Mouse (Mus musculus) stomach, embryonic 14.5 days (tissue): ENCODE measurements around the gene Rad51b. TPM values are rescaled to one million over a fixed set of nuclear protein-coding genes. Genes with fewer than 3 reads are reported as not detected.

ENCODE experiments used
- ATAC-seq: fragments of 200-750 bp; cut with Nextera tagmentation; 2 replicates; pipeline ENCODE4 v1.8.0; 2017; ENCODE audit warnings: low read depth, moderate TSS enrichment; ENCODE audit not compliant: insufficient number of reproducible peaks, insufficient read depth, low FRiP score
- H3K27ac ChIP-seq: fragments of 300-500 bp; sonication (generic); 2 replicates; pipeline ENCODE4 v1.5.1; 2014; ENCODE audit warnings: mild to moderate bottlenecking, low read length, moderate library complexity, mixed read lengths
- H3K27me3 ChIP-seq: fragments of 300-500 bp; sonication (generic); 2 replicates; pipeline ENCODE4 v1.6.1; 2014; ENCODE audit warnings: low read length, control low read depth, mixed read lengths; ENCODE audit not compliant: control insufficient read depth, insufficient read depth
- H3K36me3 ChIP-seq: fragments of 300-500 bp; sonication (generic); 2 replicates; pipeline ENCODE4 v1.6.1; 2014; ENCODE audit warnings: mild to moderate bottlenecking, control low read depth, low read length, moderate library complexity, mixed read lengths; ENCODE audit not compliant: control insufficient read depth, insufficient read depth
- H3K4me1 ChIP-seq: fragments of 300-500 bp; sonication (generic); 2 replicates; pipeline ENCODE4 v1.6.1; 2014; ENCODE audit warnings: low read length, control low read depth, mixed read lengths; ENCODE audit not compliant: control insufficient read depth, insufficient read depth
- H3K4me2 ChIP-seq: fragments of 300-500 bp; sonication (generic); replicated peaks from 2 replicates; pipeline ENCODE4 v1.6.1; 2014; ENCODE audit warnings: low read depth, low read length, control low read depth
- H3K4me3 ChIP-seq: fragments of 300-500 bp; sonication (generic); 2 replicates; pipeline ENCODE4 v1.5.1; 2014; ENCODE audit warnings: low read depth, low read length, control low read depth
- H3K9ac ChIP-seq: fragments of 300-500 bp; sonication (generic); replicated peaks from 2 replicates; pipeline ENCODE4 v1.6.1; 2014; ENCODE audit warnings: low read depth, mild to moderate bottlenecking, control low read depth, low read length, moderate library complexity, mixed read lengths
- H3K9me3 ChIP-seq: fragments of 300-500 bp; sonication (generic); 2 replicates; pipeline ENCODE4 v1.6.1; 2016; ENCODE audit warnings: low read depth, low read length, control low read depth; ENCODE audit not compliant: control insufficient read depth
- WGBS: fragments of 180-500 bp; shearing (Covaris S2); extraction: QIAGEN DNeasy Blood & Tissue Kit; methylation state at CpG from one replicate; pipeline ENCODE4 v1.1.7; 2014; 5-methylcytosine and 5-hydroxymethylcytosine counted together
- polyA plus RNA-seq: library from polyadenylated mRNA; unstranded; fragments of >200 nt; fragmentation: Nextera tagmentation; extraction: Ambion mirVana; gene quantifications from 2 replicates; pipeline ENCODE4 v1.2.1, GENCODE M21; 2014

The Rad51b gene
- polyA plus RNA-seq, 1 experiment from 2014 or later = 8.4 TPM

DNA sequence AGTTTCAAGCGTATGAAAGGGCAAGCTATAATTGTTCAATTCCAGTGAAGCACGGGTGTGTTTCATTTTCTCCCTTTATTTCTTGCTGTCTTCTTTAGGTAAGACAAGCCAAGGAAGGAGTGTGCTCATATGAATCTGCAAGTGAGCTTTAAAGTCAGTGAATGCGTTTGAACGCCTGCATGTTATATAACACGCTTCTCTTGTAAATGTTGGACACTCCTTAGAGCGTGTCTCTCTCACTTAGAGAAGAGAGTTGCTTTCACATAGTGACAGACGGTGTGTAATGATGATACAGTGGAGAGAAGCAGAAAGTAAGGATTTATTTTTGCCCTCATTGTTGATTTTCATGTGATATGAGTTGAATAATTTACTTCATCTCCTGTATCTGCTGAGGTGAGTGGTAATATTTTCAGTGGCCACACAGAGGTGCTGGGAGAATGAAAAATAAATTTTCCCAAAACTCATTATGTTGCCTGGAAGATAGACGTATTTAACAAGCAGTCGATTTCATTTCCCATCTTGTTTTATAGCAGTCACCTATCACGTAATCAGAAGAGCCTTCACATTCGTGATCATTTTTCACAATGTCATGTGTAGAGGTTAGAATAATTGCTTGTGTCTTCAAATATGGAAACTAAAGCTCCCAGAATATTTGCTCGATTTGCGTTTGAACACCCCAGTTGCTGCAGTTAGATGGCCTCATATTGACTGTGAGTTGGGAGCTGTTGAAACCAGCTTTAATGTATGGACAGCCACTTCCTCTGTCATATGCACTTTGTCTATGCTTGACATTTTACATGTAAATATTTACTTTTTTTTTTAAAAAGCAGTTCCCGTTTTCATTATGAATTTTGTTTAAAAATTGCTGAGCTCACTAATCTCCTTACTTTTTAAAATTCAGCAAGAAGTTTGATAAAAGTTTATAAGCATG, 228.1 kb downstream of the Rad51b start:
- no peak overlapping the region for H3K4me2 ChIP-seq
- ATAC-seq = peak; percentile 62; the same call in 1 of the 2 replicates
- no peak overlapping the region for H3K4me3 ChIP-seq
- H3K27ac ChIP-seq = peak overlapping the region; percentile 73
- H3K9me3 ChIP-seq = no peaks in the 10 kb centered on the region; the same call in 1 of the 2 replicates
- H3K9ac ChIP-seq = no peak overlapping the region
- no peaks in the 10 kb centered on the region for H3K36me3 ChIP-seq
- peaks cover 13% of the 10 kb centered on the region; the same call in 1 of the 2 replicates for H3K4me1 ChIP-seq
- no peaks in the 10 kb centered on the region for H3K27me3 ChIP-seq
- 35% methylated on average over 14 of the region's 14 CpGs for WGBS

DNA sequence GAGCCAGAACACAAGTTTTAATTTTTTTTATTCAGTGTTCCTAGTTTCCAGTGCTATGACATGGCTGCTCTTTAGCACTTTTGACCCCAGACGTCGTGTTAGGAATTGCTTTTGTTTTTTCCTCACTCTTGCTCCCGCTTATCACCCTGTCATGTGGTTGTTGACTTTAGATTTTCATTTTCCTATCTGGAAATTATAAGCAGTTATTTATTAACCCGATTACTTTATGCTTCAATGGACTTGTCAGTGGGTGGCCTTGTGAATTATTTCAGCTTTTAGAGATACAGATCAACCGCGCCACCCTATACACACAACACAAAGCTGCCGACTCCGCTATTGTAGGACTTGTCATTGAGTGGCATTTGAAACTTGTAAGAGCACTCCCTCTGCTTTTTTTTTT, 228.8 kb downstream of the Rad51b start:
- H3K27ac ChIP-seq = peak overlapping the region; percentile 4; the same call in 1 of the 2 replicates
- 23% methylated on average over 8 of the region's 8 CpGs for WGBS
- H3K9ac ChIP-seq = no peak overlapping the region
- no peaks in the 10 kb centered on the region for H3K27me3 ChIP-seq
- H3K36me3 ChIP-seq = no peaks in the 10 kb centered on the region
- ATAC-seq = peak; percentile 84
- H3K4me2 ChIP-seq = no peak overlapping the region
- peaks cover 17% of the 10 kb centered on the region for H3K4me1 ChIP-seq
- H3K4me3 ChIP-seq = no peak overlapping the region
- H3K9me3 ChIP-seq = no peaks in the 10 kb centered on the region; the same call in 1 of the 2 replicates

DNA sequence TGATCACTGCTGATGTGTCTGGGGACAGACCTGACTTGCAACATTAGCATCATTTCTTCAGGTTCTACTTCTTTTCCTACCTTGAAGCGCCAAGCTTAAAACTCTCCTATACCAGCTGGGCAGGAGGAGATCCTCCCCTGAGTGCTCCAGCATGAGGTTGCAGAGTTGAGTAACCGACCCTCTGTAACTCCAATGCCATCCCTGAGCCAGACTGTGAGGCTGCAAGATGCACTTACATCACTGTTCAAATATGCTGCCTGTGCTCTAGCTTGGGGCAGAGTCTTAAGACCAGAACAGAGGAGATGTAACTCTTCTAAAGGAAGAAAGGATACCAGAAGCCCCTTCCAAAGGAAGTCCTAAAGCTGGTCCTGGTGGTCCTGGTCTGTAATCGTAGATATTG, 230.1 kb downstream of the Rad51b start:
- H3K9me3 ChIP-seq = no peaks in the 10 kb centered on the region; the same call in 1 of the 2 replicates
- peaks cover 19% of the 10 kb centered on the region for H3K4me1 ChIP-seq
- no peak overlapping the region for H3K4me3 ChIP-seq
- H3K9ac ChIP-seq = no peak overlapping the region
- H3K27ac ChIP-seq = peak overlapping the region; percentile 22; the same call in 1 of the 2 replicates
- ATAC-seq = no peak
- no peaks in the 10 kb centered on the region for H3K36me3 ChIP-seq
- no peak overlapping the region for H3K4me2 ChIP-seq
- H3K27me3 ChIP-seq = no peaks in the 10 kb centered on the region
- 76% methylated on average over 3 of the region's 3 CpGs for WGBS

DNA sequence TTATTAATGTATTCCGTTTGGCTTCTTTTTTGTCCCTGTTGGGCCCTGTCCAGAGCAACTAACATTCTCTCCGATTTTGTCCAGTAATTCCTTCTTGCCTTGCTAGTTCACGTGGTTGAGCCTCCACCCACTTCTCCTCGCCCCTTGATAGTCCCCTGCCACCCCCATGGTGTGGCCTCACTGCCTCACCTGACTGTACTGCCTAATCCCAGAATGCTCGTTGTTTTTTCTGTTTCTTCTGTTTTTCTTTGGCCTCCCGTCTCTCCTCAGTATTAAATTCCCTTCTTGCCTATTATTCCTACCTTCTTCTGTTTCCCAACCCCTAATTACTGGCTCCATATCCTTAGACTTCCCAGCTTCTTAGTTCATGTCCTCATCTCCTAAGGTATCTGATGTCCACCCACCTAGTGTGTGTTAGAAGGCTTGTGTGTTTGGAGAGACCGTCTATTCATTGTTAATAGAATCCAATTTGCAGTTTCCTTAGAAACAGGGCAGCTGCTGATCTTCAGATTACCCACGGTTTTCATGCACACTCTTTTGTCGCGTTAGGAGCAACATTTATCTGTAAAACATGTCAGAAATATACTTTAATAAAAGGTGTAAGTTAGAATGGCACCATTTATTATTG, 233.3 kb downstream of the Rad51b start:
- no peaks in the 10 kb centered on the region for H3K36me3 ChIP-seq
- peak overlapping the region; percentile 28; the same call in 1 of the 2 replicates for H3K27ac ChIP-seq
- peaks cover 23% of the 10 kb centered on the region for H3K4me1 ChIP-seq
- no peaks in the 10 kb centered on the region for H3K27me3 ChIP-seq
- H3K9ac ChIP-seq = no peak overlapping the region
- H3K9me3 ChIP-seq = no peaks in the 10 kb centered on the region; the same call in 1 of the 2 replicates
- H3K4me3 ChIP-seq = no peak overlapping the region
- ATAC-seq = no peak
- no peak overlapping the region for H3K4me2 ChIP-seq
- WGBS = 52% methylated on average over 10 of the region's 10 CpGs

DNA sequence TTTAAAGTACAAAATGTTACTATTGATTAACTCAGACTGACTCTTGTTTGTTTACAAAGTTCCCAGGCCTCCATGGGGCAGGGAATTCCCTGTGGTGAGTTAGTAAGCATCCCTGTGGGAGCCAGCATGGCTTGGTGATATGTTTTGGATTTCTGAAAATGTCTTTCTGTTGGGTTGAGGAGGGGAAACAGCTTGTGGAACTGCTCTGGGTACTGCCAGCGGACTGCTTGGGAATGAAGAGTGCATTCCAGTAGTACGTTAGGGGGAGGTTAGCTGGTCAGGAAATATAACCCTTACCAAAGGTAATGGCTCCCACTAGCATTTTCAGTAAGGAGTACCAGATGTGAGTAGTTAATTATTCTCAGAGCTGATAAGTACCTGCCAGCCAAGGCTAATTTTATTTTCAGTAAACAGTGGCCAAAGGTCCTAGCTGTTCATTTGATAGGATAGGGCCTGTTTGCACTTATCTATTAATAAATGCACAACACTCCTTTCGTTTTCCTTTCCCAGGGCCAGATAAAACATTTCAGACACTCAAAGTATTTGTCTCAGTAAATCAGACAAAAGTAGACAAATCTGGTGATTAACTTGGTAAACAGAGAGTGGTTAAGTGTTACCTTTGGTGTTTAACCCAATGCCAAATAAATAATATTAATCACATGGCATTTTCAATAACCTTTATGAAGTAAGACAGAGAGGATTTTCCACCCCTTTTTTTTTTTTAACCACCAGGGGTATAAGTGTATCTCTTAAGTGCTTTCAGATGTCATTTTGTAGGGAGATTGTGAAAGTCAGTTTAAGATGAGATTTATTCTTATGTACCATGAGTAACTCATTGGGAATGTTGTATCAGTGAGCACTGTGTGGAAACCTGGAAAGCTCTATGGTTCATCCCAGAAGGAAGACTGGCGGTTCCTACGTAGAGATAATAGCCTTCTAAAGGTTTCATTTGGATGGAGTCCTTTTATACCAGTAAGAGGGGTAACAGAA, 235.0 kb downstream of the Rad51b start:
- no peak overlapping the region for H3K9ac ChIP-seq
- 43% methylated on average over 5 of the region's 5 CpGs for WGBS

DNA sequence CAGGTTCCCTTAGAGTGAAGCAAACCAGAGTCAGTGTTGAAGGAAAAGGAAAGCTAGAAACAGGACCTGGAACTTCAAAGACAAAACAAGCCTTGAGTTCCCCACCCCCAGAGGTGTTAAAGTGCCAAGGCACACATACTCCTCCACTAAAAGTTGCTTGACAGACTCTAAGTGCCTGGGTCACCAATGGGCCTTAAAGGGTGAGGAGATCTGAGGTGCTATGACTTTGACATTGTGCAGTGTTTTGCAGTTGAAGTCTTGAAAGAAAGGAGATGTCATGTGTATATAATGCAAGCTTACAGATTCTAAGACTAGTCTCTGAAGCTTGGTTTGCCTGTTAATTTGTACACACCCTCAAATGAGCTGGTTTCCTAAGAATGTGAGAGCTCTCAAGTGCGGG, 237.7 kb downstream of the Rad51b start:
- peak overlapping the region; percentile 66 for H3K27ac ChIP-seq

More for the DNA sequence above, 235.0 kb downstream of the Rad51b start:
- Histone ChIP-seq H3K27ac (peak overlapping the region; percentile 80), H3K4me3 (no peak overlapping the region), H3K4me2 (no peak overlapping the region), H3K4me1 (peaks cover 31% of the 10 kb centered on the region), H3K36me3 (no peaks in the 10 kb centered on the region), H3K27me3 (no peaks in the 10 kb centered on the region), H3K9me3 (no peaks in the 10 kb centered on the region; the same call in 1 of the 2 replicates)
- peak; percentile 61 for ATAC-seq

DNA sequence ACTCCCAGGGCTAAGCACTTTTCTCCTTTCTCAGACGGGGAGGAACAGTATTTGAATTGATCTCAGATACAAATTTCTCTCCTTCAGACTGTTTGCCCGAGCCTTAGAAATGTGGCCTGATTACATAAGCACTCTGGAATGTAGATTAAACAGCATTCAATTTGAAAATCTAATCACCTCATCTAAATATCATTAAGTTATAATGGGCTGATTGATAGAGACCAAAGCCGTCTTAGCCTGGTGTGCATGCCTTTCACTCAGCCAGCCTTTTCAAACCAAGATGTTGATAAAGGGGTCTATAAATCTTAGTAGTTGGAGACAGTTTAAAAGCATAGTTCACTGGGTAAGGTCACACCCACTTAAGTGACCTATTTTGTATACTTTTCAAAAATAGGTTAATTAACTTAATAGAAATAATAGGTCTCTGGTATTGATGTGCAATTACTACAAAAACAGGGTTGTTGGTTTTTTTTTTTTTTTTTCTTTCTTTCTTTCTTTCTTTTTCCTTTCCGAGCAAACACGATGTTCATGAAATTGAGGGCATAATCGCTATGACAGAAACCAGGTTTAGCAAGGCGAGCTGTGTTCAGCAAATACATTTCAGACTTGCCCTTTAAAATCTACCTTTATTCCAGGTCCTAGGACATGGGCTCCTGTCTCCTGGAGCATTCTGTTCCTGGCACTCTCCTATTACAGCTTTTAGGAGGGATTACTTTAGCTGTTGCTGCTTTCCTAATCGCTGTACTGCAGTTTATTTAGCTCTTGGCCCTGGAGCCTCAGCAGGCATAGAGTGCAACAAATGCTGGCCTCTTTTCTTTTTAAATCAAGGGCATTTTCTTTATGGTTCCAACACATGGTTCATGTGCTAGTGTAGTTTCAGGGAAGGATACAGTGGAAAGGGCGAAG, 238.7 kb downstream of the Rad51b start:
- Histone ChIP-seq H3K4me3 (no peak overlapping the region), H3K27me3 (no peaks in the 10 kb centered on the region), H3K9ac (no peak overlapping the region), H3K36me3 (no peaks in the 10 kb centered on the region), H3K4me1 (peaks cover 31% of the 10 kb centered on the region), H3K4me2 (no peak overlapping the region), H3K27ac (peak overlapping the region; percentile 82), H3K9me3 (no peaks in the 10 kb centered on the region)
- 23% methylated on average over 9 of the region's 9 CpGs for WGBS
- ATAC-seq = peak; percentile 47; the same call in 1 of the 2 replicates

More for the DNA sequence above, 237.7 kb downstream of the Rad51b start:
- WGBS = 42% methylated on average over 1 of the region's 1 CpGs
- ATAC-seq = no peak
- Histone ChIP-seq H3K9me3 (no peaks in the 10 kb centered on the region; the same call in 1 of the 2 replicates), H3K4me3 (no peak overlapping the region), H3K27me3 (no peaks in the 10 kb centered on the region), H3K4me2 (no peak overlapping the region), H3K9ac (no peak overlapping the region), H3K36me3 (no peaks in the 10 kb centered on the region), H3K4me1 (peaks cover 31% of the 10 kb centered on the region)
